Mouse (Mus musculus) midbrain, embryonic 12.5 days (tissue): ENCODE results near the gene Ptgfrn. TPM values are rescaled to one million over a fixed set of nuclear protein-coding genes. Genes with fewer than 3 reads are reported as not detected.

Source experiments
- ATAC-seq: fragments of 200-750 bp; cut with Nextera tagmentation; 2 replicates; pipeline ENCODE4 v1.8.0; 2017; ENCODE audit warnings: low read depth, moderate TSS enrichment, moderate library complexity; ENCODE audit not compliant: low FRiP score
- H3K27ac ChIP-seq: fragments of 300-500 bp; sonication (generic); replicated peaks from 2 replicates; pipeline ENCODE4 v1.5.1; 2016; ENCODE audit warnings: mild to moderate bottlenecking
- H3K27me3 ChIP-seq: fragments of 300-500 bp; sonication (generic); 2 replicates; pipeline ENCODE4 v1.6.1; 2016; ENCODE audit warnings: mild to moderate bottlenecking
- H3K36me3 ChIP-seq: fragments of 300-500 bp; sonication (generic); 2 replicates; pipeline ENCODE4 v1.6.1; 2016
- H3K4me1 ChIP-seq: fragments of 300-500 bp; sonication (generic); 2 replicates; pipeline ENCODE4 v1.6.1; 2016
- H3K4me2 ChIP-seq: fragments of 300-500 bp; sonication (generic); replicated peaks from 2 replicates; pipeline ENCODE4 v1.6.1; 2016; ENCODE audit warnings: mild to moderate bottlenecking, moderate library complexity
- H3K4me3 ChIP-seq: fragments of 300-500 bp; sonication (generic); 2 replicates; pipeline ENCODE4 v1.5.1; 2016; ENCODE audit warnings: mild to moderate bottlenecking
- H3K9ac ChIP-seq: fragments of 300-500 bp; sonication (generic); replicated peaks from 2 replicates; pipeline ENCODE4 v1.6.1; 2016; ENCODE audit warnings: mild to moderate bottlenecking, moderate library complexity
- H3K9me3 ChIP-seq: fragments of 300-500 bp; sonication (generic); 2 replicates; pipeline ENCODE4 v1.6.1; 2016; ENCODE audit warnings: mild to moderate bottlenecking
- WGBS: fragments of 180-500 bp; shearing (Covaris S2); methylation state at CpG from one replicate; pipeline ENCODE4 v1.1.7; 2016; 5-methylcytosine and 5-hydroxymethylcytosine counted together
- polyA plus RNA-seq: library from polyadenylated mRNA; unstranded; fragments of >200 nt; fragmentation: Nextera tagmentation; extraction: Ambion mirVana; gene quantifications from 2 replicates; pipeline ENCODE4 v1.2.1, GENCODE M21; 2016

The Ptgfrn gene
- polyA plus RNA-seq, 1 experiment from 2014 or later: 1.9 TPM

DNA sequence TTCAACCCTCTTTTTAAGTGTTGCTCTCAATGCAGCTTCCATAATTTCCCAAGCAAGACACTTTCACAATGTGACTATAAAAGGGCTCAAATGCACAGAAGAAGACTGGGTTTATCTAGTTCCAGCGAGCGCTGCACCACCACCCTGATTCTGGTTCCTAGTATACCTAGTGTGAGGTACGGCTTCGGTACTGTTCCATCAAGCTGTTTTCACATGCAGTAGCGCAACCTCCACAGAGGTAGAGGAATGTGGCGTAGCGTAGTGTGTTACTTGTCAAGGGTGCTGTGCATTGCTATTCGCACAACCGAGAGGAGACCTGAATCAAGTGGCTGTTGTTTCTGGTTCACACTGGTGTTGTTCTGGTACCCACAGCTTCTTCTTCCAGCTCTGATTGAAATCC lies 24.8 kb upstream of the Ptgfrn start:
- Histone ChIP-seq H3K9me3 (no peaks in the 10 kb centered on the region), H3K4me3 (no peak overlapping the region), H3K9ac (no peak overlapping the region), H3K27ac (no peak overlapping the region), H3K4me1 (peaks cover 14% of the 10 kb centered on the region), H3K36me3 (no peaks in the 10 kb centered on the region), H3K4me2 (no peak overlapping the region), H3K27me3 (0 out of 2 replicates have a peak, but pooled peaks cover 4% of the 10 kb centered on the region)
- ATAC-seq: no peak
- WGBS: 93% methylated on average over 9 of the region's 9 CpGs

DNA sequence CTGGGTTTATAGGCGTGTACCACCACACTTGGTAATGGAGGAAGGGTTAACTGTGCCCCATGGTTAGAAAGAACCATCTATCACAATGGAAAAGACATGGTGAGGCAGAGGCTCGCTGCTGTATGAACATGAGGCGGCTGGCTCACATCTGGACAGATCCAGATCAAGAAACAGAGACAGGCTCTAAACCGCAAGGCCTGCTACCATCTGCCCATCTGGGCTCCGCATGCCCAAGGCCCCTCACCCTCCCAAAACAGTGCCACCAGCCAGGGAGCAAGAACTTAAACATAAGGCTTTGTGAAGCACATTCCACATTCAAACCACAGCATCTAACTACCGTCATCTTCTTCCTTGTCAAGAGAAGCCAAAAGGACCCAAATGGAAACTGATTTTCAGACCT lies 22.9 kb upstream of the Ptgfrn start:
- ATAC-seq: no peak
- WGBS: 95% methylated on average over 6 of the region's 6 CpGs
- no peaks in the 10 kb centered on the region for H3K36me3 ChIP-seq
- no peaks in the 10 kb centered on the region for H3K9me3 ChIP-seq
- no peak overlapping the region for H3K27ac ChIP-seq
- H3K4me3 ChIP-seq: no peak overlapping the region
- H3K4me1 ChIP-seq: peaks cover 14% of the 10 kb centered on the region
- H3K27me3 ChIP-seq: peaks cover 9% of the 10 kb centered on the region; the same call in 1 of the 2 replicates
- H3K9ac ChIP-seq: no peak overlapping the region
- no peak overlapping the region for H3K4me2 ChIP-seq

- peaks cover 14% of the 10 kb centered on the region for H3K4me1 ChIP-seq
- no peak overlapping the region for H3K27ac ChIP-seq
- no peak for ATAC-seq
- H3K36me3 ChIP-seq: no peaks in the 10 kb centered on the region
- no peak overlapping the region for H3K4me2 ChIP-seq
- H3K27me3 ChIP-seq: peaks cover 9% of the 10 kb centered on the region; the same call in 1 of the 2 replicates
- no peak overlapping the region for H3K9ac ChIP-seq
- WGBS: 92% methylated on average over 5 of the region's 5 CpGs
- H3K9me3 ChIP-seq: no peaks in the 10 kb centered on the region
- H3K4me3 ChIP-seq: no peak overlapping the region
These were observed 21.7 kb upstream of the Ptgfrn start for GRCm38 (mm10) chr3:101131772-101132171.

DNA sequence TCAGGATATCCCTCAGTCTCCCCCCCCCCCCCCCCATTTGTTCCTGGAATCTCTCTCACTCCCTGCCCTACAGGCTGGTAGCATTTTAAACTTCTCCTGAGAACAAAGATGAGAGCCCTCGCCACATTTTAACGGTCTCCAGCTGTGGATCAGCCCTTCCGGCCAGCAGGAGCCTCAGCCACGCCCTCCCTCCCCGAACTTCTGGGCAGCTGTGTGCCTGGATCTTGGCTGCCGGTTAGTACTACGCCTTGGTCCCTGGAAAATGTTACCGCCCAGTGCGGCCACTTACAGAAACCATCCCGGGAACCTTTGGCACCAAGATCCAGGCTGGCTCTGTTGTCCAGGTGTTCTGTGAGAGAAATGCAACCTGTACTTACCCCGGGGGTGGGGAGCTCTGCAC lies 20.4 kb upstream of the Ptgfrn start:
- no peaks in the 10 kb centered on the region for H3K9me3 ChIP-seq
- WGBS: 2% methylated on average over 11 of the region's 11 CpGs
- ATAC-seq: 0 out of 2 replicates have a peak, but pooled peaks have one; percentile 23
- H3K9ac ChIP-seq: no peak overlapping the region
- H3K4me2 ChIP-seq: peak overlapping the region; percentile 34
- H3K27ac ChIP-seq: no peak overlapping the region
- no peak overlapping the region for H3K4me3 ChIP-seq
- H3K36me3 ChIP-seq: no peaks in the 10 kb centered on the region
- H3K27me3 ChIP-seq: peaks cover 9% of the 10 kb centered on the region; the same call in 1 of the 2 replicates
- peaks cover 6% of the 10 kb centered on the region for H3K4me1 ChIP-seq

GRCm38 (mm10) chr3:101129620-101130019 lies 19.5 kb upstream of the Ptgfrn start:
- Histone ChIP-seq H3K4me2 (no peak overlapping the region), H3K4me3 (no peak overlapping the region), H3K36me3 (no peaks in the 10 kb centered on the region), H3K4me1 (peaks cover 10% of the 10 kb centered on the region), H3K9me3 (no peaks in the 10 kb centered on the region), H3K27ac (no peak overlapping the region), H3K27me3 (peaks cover 4% of the 10 kb centered on the region; the same call in 1 of the 2 replicates), H3K9ac (no peak overlapping the region)
- 81% methylated on average over 3 of the region's 3 CpGs for WGBS
- ATAC-seq: no peak

- H3K4me1 ChIP-seq: peaks cover 10% of the 10 kb centered on the region
- H3K9me3 ChIP-seq: no peaks in the 10 kb centered on the region
- no peak overlapping the region for H3K4me2 ChIP-seq
- no peak overlapping the region for H3K27ac ChIP-seq
- H3K36me3 ChIP-seq: no peaks in the 10 kb centered on the region
- ATAC-seq: no peak
- H3K27me3 ChIP-seq: peaks cover 4% of the 10 kb centered on the region; the same call in 1 of the 2 replicates
- no peak overlapping the region for H3K9ac ChIP-seq
- no peak overlapping the region for H3K4me3 ChIP-seq
These were observed 19.0 kb upstream of the Ptgfrn start for GRCm38 (mm10) chr3:101129090-101129489.

DNA sequence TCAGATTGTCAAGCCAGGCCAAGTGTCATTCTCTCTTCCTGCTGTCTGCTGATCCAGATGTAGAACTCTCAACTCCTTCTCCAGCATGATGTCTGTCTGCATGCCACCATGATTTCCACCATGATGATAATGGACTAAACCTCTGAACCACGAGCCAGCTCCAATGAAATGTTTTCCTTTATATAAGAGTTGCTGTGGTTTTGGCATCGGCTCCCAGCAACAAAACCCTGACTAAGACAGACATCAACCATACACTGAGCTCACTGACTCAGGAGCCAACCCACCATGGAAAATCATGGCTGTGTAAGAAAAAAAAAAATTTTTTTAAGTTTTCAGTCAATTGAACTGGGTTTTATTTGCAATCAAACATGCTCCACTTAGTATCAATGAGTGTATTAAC lies 17.7 kb upstream of the Ptgfrn start:
- Histone ChIP-seq H3K27ac (no peak overlapping the region), H3K9me3 (no peaks in the 10 kb centered on the region), H3K4me2 (no peak overlapping the region), H3K36me3 (no peaks in the 10 kb centered on the region), H3K4me3 (no peak overlapping the region), H3K9ac (no peak overlapping the region), H3K4me1 (peaks cover 10% of the 10 kb centered on the region), H3K27me3 (peaks cover 4% of the 10 kb centered on the region; the same call in 1 of the 2 replicates)
- WGBS: 93% methylated on average over 2 of the region's 2 CpGs
- no peak for ATAC-seq

DNA sequence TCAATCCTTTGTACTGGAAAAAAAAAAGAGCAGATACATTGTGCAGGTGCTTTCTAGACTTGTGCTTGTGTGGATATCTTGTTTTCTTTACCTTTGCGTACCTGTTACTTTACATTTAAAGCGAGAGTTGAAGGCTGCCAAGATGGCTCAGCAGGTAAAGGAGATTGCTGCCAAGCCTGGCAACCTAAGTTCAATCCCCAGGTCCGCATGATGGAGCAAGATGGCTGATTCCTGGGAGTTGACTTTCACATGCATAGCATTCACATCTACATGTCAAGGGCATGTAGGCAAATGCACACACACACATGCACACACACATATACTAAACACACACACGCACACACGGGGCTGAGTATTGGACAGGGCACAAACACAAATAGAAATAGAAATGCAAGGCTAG lies 14.6 kb upstream of the Ptgfrn start:
- Histone ChIP-seq H3K27me3 (peaks cover 4% of the 10 kb centered on the region; the same call in 1 of the 2 replicates), H3K9me3 (no peaks in the 10 kb centered on the region), H3K4me2 (no peak overlapping the region), H3K36me3 (no peaks in the 10 kb centered on the region), H3K4me3 (no peak overlapping the region), H3K27ac (no peak overlapping the region), H3K4me1 (0 out of 2 replicates have a peak, but pooled peaks cover 4% of the 10 kb centered on the region), H3K9ac (no peak overlapping the region)
- WGBS: 95% methylated on average over 5 of the region's 5 CpGs
- ATAC-seq: no peak

- no peak overlapping the region for H3K4me2 ChIP-seq
- H3K9ac ChIP-seq: no peak overlapping the region
- no peaks in the 10 kb centered on the region for H3K9me3 ChIP-seq
- whole genome bisulfite sequencing: 83% methylated on average over 3 of the region's 3 CpGs
- H3K36me3 ChIP-seq: no peaks in the 10 kb centered on the region
- no peak overlapping the region for H3K4me3 ChIP-seq
- H3K27me3 ChIP-seq: no peaks in the 10 kb centered on the region
- ATAC-seq: no peak
- no peak overlapping the region for H3K27ac ChIP-seq
- H3K4me1 ChIP-seq: 0 out of 2 replicates have a peak, but pooled peaks cover 4% of the 10 kb centered on the region
These were observed 12.4 kb upstream of the Ptgfrn start for GRCm38 (mm10) chr3:101122479-101122878.

- Histone ChIP-seq H3K9ac (no peak overlapping the region), H3K36me3 (no peaks in the 10 kb centered on the region), H3K27ac (no peak overlapping the region), H3K9me3 (no peaks in the 10 kb centered on the region), H3K4me2 (no peak overlapping the region), H3K4me1 (peaks cover 9% of the 10 kb centered on the region; the same call in 1 of the 2 replicates), H3K27me3 (peaks cover 9% of the 10 kb centered on the region), H3K4me3 (no peak overlapping the region)
- no peak for ATAC-seq
- WGBS: 97% methylated on average over 11 of the region's 11 CpGs
These were observed 7.7 kb upstream of the Ptgfrn start for GRCm38 (mm10) chr3:101117774-101118173.

DNA sequence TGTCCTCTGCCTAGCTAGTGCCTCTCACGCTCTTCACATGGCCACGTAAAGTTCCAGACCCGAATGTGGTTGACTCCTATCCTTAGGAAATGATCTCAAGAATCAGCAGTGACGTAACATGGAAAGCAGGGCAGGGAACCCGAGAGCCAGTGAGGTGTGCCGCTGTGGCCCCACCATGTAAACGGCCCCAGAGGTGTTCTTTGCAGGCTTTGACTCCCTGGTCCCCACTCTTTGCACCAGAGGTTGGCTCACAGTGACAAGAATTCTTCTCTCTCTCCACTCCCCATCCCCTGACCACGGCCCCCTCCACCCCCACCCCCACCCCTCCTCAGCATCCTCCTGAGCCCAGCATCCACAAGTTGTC lies 7.3 kb upstream of the Ptgfrn start:
- H3K27ac ChIP-seq: no peak overlapping the region
- no peak overlapping the region for H3K4me3 ChIP-seq
- WGBS: 95% methylated on average over 8 of the region's 8 CpGs
- H3K4me1 ChIP-seq: peaks cover 9% of the 10 kb centered on the region; the same call in 1 of the 2 replicates
- H3K9ac ChIP-seq: no peak overlapping the region
- ATAC-seq: no peak
- H3K9me3 ChIP-seq: no peaks in the 10 kb centered on the region
- H3K27me3 ChIP-seq: peaks cover 12% of the 10 kb centered on the region
- H3K36me3 ChIP-seq: no peaks in the 10 kb centered on the region
- H3K4me2 ChIP-seq: no peak overlapping the region

GRCm38 (mm10) chr3:101116431-101117385 lies 6.6 kb upstream of the Ptgfrn start:
- H3K4me3 ChIP-seq: no peak overlapping the region
- no peaks in the 10 kb centered on the region for H3K9me3 ChIP-seq
- peaks cover 19% of the 10 kb centered on the region for H3K27me3 ChIP-seq
- 59% methylated on average over 25 of the region's 25 CpGs for WGBS
- H3K36me3 ChIP-seq: no peaks in the 10 kb centered on the region
- peaks cover 12% of the 10 kb centered on the region; the same call in 1 of the 2 replicates for H3K4me1 ChIP-seq
- no peak overlapping the region for H3K27ac ChIP-seq
- no peak overlapping the region for H3K4me2 ChIP-seq
- peak; percentile 63 for ATAC-seq
- no peak overlapping the region for H3K9ac ChIP-seq
